ENCODE assay signal across 10 mouse cellular contexts in the genomic region with DNA sequence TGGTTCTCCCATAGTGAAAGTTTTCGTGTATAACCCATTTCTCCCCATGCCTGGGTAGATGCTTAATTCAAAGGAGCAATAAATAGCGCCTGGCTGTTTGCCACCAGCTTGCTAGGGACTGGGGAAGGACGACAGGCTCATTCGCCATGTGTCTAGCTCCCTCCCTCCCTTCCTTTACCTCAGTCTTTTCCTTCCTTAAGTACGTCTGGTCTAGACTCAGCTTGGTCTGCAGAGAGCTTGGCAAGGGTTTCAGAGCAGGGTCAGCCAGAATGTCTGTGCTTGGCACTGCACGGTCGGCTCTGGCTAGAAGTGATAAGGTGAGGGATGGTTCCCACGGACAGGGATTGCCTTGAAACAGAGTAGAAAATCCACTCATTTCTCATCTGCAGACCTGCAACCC.
DNase-seq lines count a peak whose midpoint lies in the region; ATAC-seq and TF ChIP-seq lines count a peak whose summit lies in the region.
"Had no signal": no experiment of that assay in that cellular context is flagged by ENCODE, and none has a peak within 500 bp of the region (broad histone marks: within the 10 kb centered on the region; RNA-seq: fewer than 3 reads in every experiment).

No protein-coding gene starts in this region.

- no peak for TF ChIP-seq CTCF in kidney, postnatal 0 days (IDR thresholded peaks at IDR 0.05; ENCODE audit: low read depth)

- no peak overlapping the region for H3K9ac ChIP-seq in kidney, postnatal 0 days (ENCODE audit: low read depth, low read length)
- H3K9ac ChIP-seq in kidney, embryonic 15.5 days: no peak overlapping the region
- H3K9ac ChIP-seq: liver, embryonic 14.5 days had no signal

- H3K36me3 ChIP-seq in kidney, postnatal 0 days (ENCODE audit: insufficient read depth, low read length): no peaks in the 10 kb centered on the region
- peaks cover 8% of the 10 kb centered on the region; the same call in 1 of the 2 replicates for H3K36me3 ChIP-seq in kidney, embryonic 15.5 days
- H3K36me3 ChIP-seq: G1E had no signal

- ATAC-seq in kidney, postnatal 0 days (replicated peaks; ENCODE audit: low FRiP score, low read depth): no peak
- no peak for ATAC-seq in kidney, embryonic 15.5 days (replicated peaks; ENCODE audit: low FRiP score)
- ATAC-seq in granulocyte monocyte progenitor cell, adult 5-6 weeks (replicated peaks; ENCODE audit: poor library complexity, severe bottlenecking): no peak

- no peak overlapping the region for H3K4me3 ChIP-seq in kidney, postnatal 0 days (replicated peaks; ENCODE audit: low read depth, low read length)
- H3K4me3 ChIP-seq in kidney, embryonic 15.5 days (replicated peaks): no peak overlapping the region

- H3K27me3 ChIP-seq in kidney, postnatal 0 days (ENCODE audit: insufficient read depth, low read length): no peaks in the 10 kb centered on the region
- no peaks in the 10 kb centered on the region for H3K27me3 ChIP-seq in kidney, embryonic 15.5 days

- peak; percentile 51 for DNase-seq in kidney, postnatal 0 days (ENCODE audit: low spot score)
- peak; percentile 36 for DNase-seq in adrenal gland, adult 2 months
- DNase-seq in cerebellum, postnatal 10 days: peak; percentile 76 to 84
- peak; percentile 61 to 64 for DNase-seq in heart, postnatal 10 days
- DNase-seq in frontal cortex, adult 2 months (ENCODE audit: extremely low spot score in 1 of 2, low spot score in 1 of 2): no peak
- no peak for DNase-seq in frontal cortex, postnatal 25 days (ENCODE audit: low spot score in 2 of 2)

- no peak overlapping the region for H3K27ac ChIP-seq in kidney, postnatal 0 days
- H3K27ac ChIP-seq in kidney, embryonic 15.5 days: no peak overlapping the region
- H3K27ac ChIP-seq: liver, embryonic 14.5 days had no signal

- no peaks in the 10 kb centered on the region for H3K4me1 ChIP-seq in kidney, postnatal 0 days (replicated peaks; ENCODE audit: insufficient read depth, low read length)
- H3K4me1 ChIP-seq in kidney, embryonic 15.5 days: peaks cover 6% of the 10 kb centered on the region; the same call in 1 of the 2 replicates

- intact Hi-C loops in heart, postnatal 10 days (cut with DNase I): no loop called here

- 0 out of 2 replicates have a peak, but pooled peaks cover 3% of the 10 kb centered on the region for H3K9me3 ChIP-seq in kidney, postnatal 0 days (replicated peaks; ENCODE audit: low read length)
- no peaks in the 10 kb centered on the region for H3K9me3 ChIP-seq in kidney, embryonic 15.5 days (replicated peaks)
- H3K9me3 ChIP-seq: G1E had no signal

- WGBS in kidney, postnatal 0 days: 30% methylated on average over 8 of the region's 8 CpGs
- WGBS in kidney, embryonic 15.5 days: 36% methylated on average over 8 of the region's 8 CpGs

- no peak overlapping the region for H3K4me2 ChIP-seq in kidney, postnatal 0 days (ENCODE audit: low read length)
- no peak overlapping the region for H3K4me2 ChIP-seq in kidney, embryonic 15.5 days

Comparison
In these comparisons a context has a peak if more than half of its experiments do, and no peak if none do; other contexts are left out.
1. DNase-seq: peak in kidney, postnatal 0 days (single experiment), adrenal gland, adult 2 months (single experiment), cerebellum, postnatal 10 days (2 of 2) and heart, postnatal 10 days (2 of 2); none in frontal cortex, adult 2 months (0 of 2) and frontal cortex, postnatal 25 days (0 of 2).